Mouse (Mus musculus) stomach, adult 2 months (tissue): Measurements from ENCODE around the gene Ptpn13. TPM values are rescaled to one million over a fixed set of nuclear protein-coding genes. Genes with fewer than 3 reads are reported as not detected.

ENCODE experiments used
- polyA plus RNA-seq: library from polyadenylated mRNA; depleted of rRNA; stranded (reverse); fragments of >200 nt; gene quantifications from 2 replicates; pipeline ENCODE4 v1.2.3, GENCODE M21; 2012; rRNA removed

Gene Ptpn13
- polyA plus RNA-seq, result 4.9 and 6.6 TPM in 2 replicates

DNA sequence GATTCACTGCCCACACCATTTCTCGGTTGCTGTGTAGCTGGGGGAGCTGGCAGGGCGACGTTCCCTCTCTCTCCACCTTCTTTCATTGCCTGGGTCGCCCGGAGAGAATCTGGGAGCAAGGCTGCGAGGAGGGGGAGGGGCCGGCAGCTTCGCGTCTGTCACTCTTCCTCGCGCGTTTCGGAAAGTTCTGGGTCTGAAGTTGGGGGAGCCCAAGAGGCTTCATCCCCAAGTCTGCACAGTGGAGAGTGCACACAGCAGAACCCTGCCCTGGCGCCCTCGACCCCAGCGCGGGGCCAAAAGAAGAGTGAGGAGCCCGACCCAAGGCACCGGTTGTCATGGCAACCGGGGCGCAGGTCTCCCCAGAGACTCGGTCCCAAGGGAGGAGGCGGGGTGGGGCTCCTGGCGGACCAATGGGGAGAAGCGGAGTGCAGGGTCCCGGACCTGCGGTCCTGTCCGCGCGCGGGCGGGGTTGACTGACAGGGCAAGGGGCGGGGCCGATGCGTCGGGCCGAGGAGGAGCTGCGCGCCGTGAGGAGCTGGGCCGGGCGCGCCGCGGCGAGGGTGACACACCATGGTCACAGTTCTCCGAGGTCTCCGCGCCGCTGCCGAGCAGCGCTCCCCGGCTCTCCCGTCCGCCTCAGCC, at the start of gene Ptpn13:
Ptpn13 (plus strand) TSS at position 515 of the 642 bp plus-strand sequence.

DNA sequence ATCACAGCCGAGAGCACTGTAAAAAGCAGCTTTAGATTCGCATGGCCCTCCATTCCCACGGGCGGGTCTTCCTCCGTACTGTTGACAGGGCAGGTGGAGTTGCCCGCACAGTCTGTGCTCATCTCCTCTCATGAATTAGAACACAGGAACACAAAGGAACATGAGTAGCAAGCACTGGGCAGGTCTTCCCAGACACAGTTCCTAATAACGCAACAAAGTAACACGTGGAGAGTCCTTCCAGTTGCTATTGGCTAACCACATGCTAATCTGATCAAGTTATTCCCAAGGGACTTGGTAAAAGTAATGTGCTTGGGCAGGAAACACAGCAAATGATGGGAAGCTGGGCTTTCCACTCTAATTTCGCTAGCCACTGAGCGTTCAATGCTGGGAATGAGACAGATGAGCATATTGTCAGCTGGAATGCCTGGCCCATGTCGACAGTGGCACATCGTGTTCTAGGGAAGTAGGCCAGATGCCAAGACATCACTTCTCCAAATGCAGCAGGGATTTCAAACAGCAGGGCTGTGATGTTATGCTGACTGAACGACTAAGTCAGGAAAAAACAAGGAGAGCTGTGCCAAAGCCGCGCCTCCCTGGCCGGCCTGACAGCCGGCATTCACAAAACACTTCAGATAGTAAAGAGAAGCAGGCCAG, 204.2 kb downstream of the Ptpn13 start, which contains the start of gene Slc10a6:
Slc10a6 (minus strand) TSS at position 293 of the 654 bp plus-strand sequence.

Other genes starting within 250 kb of the Ptpn13 start
- 0.17 and 0.26 TPM in 2 replicates for gene Mapk10, start 213.9 kb upstream of the Ptpn13 start, polyA plus RNA-seq
- 4.4 and 5.1 TPM in 2 replicates for gene Slc10a6, start 204.2 kb downstream of the Ptpn13 start, polyA plus RNA-seq
- 0.29 TPM in 1 of 2 replicates, not detected in the other for gene 1700016H13Rik, start 230.8 kb downstream of the Ptpn13 start, polyA plus RNA-seq